Mouse (Mus musculus) granulocyte monocyte progenitor cell, adult 5-6 weeks (primary cell): ENCODE results near the gene Gltp. TPM values are rescaled to one million over a fixed set of nuclear protein-coding genes. Genes with fewer than 3 reads are reported as not detected.
A peak's percentile ranks its signal among the peaks of the same experiment; 100 is the strongest.

Experiments
- ATAC-seq: replicated peaks from 2 replicates; pipeline ENCODE4 v1.8.0; 2016; ENCODE audit warnings: mild to moderate bottlenecking, moderate TSS enrichment, inconsistent platforms; ENCODE audit not compliant: poor library complexity, severe bottlenecking
- total RNA-seq, 2 experiments: library from RNA; stranded (forward) in 1 of 2; stranded (reverse) in 1 of 2; fragments of 200-712, 200-1000 nt in 1 of 2; fragments of >200 nt in 1 of 2; fragmentation: Nextera tagmentation in 1 of 2; gene quantifications; 2 replicates each; pipeline ENCODE4 v1.2.3; 2014 to 2017

Gltp gene
- total RNA-seq, 2 experiments from 2014 or later = 30.8 to 85.6 TPM

DNA sequence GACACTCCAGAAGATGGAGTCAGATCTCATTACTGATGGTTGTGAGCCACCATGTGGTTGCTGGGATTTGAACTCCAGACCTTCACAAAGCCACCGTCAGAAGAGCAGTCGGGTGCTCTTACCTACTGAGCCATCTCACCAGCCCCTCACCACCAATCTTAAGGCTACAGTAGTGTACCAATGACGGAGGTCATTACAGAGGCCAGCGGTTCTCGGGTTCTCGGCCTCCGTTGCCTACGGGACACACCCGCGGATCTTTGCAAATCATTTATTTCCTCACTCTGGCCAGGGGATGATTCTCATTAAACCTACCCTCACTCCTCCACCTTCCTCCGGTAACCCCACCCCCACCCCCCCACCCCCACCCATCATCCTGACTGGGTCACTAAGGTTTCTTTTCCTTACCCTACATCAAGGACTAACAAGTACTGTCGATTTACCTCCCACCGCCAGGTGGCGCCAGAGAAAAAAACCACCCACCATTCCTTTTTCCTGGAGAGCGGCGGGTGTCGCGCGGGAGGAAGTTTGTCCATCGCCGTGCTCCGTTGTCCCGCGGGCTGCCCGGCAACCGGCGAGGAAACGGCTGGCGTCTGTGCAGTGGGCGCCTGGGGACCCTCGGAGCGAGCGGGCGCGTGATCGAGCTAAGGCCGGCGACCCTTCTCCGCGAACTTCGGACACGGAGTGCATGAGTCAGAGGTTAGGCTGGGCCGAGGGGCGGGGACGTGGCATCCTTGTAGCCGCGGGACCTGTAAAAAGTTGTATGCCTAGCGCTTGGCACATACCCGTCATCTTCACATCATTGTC, 16.7 kb upstream of the Gltp start, which contains the start of gene Tchp:
Gene Tchp, plus strand, starts transcription at position 496 of the 804 bp plus-strand sequence.
- ATAC-seq = peak; percentile 73

- ATAC-seq = peak; percentile 69
These were observed 11.9 kb upstream of the Gltp start for GRCm38 (mm10) chr5:114702403-114703392.

GRCm38 (mm10) chr5:114699015-114699414, 8.2 kb upstream of the Gltp start:
- ATAC-seq = peak; percentile 91

- ATAC-seq = no peak
These were observed 7.4 kb upstream of the Gltp start for GRCm38 (mm10) chr5:114698044-114698746.

GRCm38 (mm10) chr5:114696939-114697338, 6.2 kb upstream of the Gltp start:
- ATAC-seq = no peak

DNA sequence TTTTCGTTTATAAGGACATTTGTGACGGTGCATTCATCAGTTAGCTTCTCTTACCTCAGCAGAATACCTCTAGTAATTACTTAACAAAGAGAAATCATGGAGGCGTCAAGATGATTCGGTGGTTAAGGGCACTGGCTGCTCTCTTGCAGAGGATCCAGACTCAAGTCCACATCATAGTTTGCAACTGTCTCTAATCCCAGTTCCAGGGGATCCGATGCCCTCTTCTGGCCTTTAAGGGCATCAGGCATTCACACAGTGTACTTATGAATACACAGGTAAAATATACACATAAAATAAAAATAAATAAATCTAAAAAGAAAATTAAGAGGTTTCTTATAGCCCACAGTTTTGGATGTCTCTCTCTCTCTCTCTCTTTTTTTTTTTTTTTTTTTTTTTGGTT, 5.0 kb upstream of the Gltp start:
- ATAC-seq = no peak

DNA sequence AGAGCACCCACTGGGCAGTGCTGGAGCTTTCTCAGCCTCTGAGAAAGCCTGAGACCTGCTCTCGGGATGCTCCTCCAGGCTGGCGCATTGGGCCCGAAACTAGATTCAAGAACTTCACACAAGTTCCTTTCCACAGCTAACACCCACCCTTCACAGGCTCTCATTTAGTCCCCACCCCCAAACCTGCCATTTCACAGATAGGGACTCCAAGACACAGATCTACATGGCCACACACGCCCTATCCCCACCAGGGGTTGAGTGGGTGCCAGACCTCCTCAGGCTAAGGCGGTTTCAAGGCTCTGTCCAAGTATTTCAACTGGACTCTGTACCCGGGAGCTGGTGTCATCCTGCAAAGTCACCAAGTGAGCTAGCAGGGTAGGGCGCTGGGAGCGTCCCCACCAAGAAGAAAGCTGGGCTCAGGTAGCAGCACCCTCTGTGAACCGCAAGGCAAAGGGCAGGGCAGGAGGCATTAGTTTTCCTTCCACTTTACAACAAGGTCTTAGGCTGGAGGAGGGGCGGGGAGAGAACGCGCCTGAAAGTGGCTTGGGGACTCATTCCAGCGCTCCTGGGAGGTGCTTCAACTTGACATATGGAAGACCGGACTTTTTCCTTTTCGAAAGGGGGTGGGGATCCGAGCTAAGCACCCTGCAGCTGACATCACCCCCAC, 951 bp downstream of the Gltp start:
- ATAC-seq = peak; percentile 27

- ATAC-seq = no peak
These were observed 2.1 kb downstream of the Gltp start for GRCm38 (mm10) chr5:114688703-114689102.

DNA sequence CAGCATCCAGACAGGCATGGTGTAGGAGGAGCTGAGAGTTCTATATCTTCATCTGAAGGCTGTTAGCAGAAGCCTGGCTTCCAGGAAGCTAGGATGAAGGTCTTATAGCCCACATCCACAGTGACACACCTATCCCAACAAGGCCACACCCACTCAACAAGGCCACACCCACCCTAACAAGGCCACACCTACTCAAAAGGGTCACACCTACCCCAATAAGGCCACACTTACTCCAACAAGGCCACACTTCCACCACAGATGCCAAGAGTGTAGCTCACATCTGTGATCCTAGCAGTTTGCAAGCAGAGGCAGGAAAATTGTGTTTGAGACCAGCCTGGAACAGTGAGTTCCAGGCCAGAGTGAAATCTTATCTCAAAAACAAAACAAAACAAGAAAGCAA, 2.9 kb downstream of the Gltp start:
- ATAC-seq = no peak

GRCm38 (mm10) chr5:114686726-114687210, 4.0 kb downstream of the Gltp start:
- ATAC-seq = no peak

DNA sequence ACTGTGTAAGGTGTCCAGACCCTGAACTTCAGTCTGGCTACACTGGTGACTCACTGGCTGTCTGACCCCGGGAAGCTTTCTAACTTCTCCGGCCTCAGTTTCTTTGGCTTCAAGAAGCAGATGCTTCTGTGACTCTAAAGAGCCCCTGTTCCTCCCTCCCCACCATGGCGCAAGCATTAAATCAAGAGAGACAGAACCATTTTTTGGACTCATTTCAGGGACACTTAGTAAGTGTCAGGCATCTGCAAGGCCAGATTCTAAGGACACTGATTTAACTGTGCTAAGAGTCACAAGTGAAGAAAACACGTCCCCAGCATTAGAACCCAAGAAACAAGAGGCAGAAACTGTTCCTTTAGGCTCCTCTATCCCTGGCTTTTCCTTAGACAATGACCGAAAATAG, 4.8 kb downstream of the Gltp start:
- no peak for ATAC-seq

DNA sequence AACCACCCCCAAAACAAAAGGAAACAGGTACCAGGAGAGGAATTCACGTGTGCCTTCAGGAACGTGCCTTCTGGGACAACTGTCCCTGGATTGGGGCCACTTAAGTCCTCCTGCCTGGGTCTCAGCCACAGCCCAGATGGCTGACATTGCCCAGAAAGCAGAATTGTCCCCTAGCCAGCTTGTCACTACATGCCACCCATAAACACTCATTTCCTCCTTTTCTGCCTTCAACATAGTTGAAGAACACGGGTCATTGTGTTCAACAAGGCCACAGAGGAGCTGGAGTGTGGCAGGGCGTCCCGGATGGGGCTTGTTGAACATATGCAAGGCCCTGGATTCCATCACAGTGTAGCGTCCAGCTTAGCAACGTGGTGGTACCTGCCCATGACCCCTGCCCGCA, 9.1 kb downstream of the Gltp start:
- peak; percentile 70 for ATAC-seq

- ATAC-seq = peak; percentile 39
These were observed 10.0 kb downstream of the Gltp start for GRCm38 (mm10) chr5:114680676-114681285.

- ATAC-seq = peak; percentile 32
These were observed 10.8 kb downstream of the Gltp start for GRCm38 (mm10) chr5:114679841-114680591.

GRCm38 (mm10) chr5:114674594-114674993, 16.2 kb downstream of the Gltp start:
- no peak for ATAC-seq

GRCm38 (mm10) chr5:114673114-114673513, 17.7 kb downstream of the Gltp start:
- ATAC-seq = no peak

DNA sequence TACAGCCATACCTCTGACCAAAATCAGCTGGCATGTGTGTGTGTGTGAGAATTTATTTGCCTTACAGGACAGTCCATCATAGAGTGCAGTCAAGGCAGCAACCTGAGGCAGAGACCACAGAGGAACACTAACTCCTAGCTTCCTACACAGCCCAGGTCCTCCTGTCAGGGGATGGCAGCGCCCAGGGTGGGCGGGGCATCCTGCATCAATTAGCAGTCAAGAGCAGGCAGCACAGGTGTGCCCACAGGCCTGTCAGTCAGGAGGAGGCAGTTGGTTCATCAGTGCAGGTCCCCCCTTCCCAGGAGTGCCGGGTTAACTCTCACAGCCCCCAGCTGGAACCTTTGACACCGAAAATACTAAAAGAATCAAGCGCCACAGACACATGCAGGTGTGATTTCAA, 21.8 kb downstream of the Gltp start:
- no peak for ATAC-seq

DNA sequence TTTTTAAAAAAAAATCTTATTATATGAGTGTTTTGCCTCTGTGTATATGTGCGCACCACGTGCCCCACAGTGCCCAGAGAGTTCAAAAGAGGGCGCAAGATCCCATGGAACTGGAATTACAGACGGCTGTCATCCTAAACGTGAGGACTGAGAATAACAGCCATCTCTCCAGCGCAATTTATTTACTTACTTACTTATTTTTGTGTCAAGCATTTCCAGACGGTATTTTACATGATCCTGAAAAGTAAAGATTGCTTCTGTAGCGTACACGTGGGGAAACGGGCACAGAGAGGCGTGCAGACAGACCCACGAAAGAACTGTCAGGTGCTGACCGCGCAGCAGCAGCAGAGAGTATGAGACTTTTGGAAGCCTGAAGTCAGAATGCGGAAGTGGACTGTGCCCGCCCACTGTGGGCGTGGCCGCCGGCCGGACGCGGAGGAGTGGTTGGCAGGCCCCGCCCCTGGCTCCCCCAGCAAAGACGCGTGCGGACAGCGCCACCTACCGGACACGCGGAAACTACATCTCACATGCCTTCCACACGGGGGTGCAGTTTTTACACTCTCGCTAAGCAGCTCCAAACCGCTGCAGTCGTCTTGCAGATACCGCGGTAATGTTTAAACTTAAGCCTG, 23.4 kb downstream of the Gltp start:
- ATAC-seq = peak; percentile 99
